Mouse (Mus musculus): Measurements from ENCODE around the gene Cdkal1.

The Cdkal1 gene

DNA sequence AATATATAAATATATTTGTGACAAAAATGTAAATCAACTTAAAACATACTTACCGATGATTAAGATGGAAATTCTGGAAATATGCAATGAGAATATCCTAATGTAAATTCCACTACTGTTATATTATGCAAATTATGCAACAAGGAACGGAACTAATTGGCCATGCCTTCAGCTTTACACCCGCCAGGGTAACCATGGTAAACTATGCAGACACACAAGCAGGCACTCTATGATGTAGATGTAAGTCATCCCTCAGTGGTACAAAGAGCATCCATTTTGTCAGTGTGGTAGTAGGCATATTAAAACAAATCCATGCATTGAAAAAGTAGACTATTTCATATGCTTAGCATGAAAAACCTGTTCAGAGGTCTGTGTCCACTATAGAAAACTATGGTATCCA lies 276.9 kb downstream of the Cdkal1 start:
- DNase-seq (ENCODE audit: low spot score): no peak

DNA sequence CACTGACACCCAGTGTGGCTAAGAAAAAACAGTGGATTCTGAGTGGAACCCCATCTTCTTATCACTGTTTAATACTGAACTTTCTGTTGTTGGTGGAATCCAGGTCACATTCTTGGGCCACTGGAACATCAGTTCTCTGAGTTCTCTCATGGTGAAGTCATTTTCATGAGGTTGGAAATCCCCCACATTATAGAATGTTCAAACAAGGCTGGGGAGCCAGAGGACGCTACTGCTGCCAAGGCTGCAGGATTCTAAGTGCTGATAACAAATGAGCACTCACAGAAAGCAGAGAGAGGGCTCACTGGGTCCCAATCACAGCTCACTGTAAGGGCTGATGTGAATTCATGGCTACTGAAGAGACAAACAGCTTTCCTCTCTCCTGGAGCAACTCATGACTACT lies 280.7 kb downstream of the Cdkal1 start:
- DNase-seq (ENCODE audit: low spot score): peak; percentile 7

DNA sequence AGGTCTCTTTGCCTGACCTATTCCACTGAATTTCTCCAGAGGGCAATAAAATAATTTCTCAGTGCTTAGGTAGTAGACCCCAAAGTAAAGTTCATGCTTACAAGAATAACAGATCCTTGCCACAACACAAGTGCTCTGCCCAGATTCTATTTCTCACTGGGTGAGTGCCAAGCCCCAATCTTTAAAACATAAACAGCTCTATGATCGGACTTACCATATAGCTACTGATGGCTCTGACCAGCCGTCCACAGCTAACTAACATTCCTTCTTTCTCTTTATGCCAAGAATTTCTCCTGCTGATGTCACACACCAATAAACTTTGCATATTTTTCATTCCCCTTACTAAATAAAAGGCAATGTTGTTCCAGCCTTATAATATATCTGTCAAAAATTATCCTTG lies 283.0 kb downstream of the Cdkal1 start:
- no peak for DNase-seq (ENCODE audit: low spot score)

DNA sequence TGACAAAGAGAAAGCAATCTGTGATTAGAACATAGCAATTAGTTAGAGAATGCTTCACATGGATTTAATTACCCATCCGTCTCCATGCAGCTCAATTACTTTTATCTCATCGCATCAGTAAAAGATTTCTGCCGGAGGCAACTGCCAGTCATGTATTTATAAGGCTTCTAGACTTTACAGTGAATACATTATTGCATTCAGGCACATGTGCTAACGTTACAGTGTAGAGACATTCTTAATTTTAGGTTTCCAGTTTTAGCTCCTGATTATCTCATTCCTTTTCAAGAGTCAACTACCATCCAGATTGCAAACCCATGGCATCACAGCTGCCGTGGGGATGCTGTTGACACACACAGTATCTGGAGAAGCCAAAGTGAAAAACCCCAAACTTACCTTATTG lies 289.8 kb downstream of the Cdkal1 start:
- no peak for DNase-seq (ENCODE audit: low spot score)

DNA sequence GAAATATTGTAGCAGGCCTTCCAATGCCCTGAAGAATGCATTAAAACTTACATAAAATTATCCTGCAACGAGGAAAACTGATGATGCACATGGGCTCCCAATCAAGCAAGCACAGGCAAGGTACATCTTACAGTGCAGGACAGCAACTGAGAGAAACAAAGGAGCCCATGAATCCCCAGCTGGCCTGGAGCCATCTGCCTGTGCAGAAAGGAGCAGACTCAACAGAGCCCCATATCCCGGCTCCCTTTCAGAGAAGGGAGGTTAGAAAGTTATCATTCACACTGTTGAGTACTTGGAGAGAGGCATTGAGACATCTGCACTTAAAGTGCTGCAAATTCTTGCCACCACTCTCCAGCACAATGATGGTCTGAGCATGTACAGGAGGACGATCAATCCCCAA lies 296.3 kb downstream of the Cdkal1 start:
- DNase-seq (ENCODE audit: low spot score): no peak

DNA sequence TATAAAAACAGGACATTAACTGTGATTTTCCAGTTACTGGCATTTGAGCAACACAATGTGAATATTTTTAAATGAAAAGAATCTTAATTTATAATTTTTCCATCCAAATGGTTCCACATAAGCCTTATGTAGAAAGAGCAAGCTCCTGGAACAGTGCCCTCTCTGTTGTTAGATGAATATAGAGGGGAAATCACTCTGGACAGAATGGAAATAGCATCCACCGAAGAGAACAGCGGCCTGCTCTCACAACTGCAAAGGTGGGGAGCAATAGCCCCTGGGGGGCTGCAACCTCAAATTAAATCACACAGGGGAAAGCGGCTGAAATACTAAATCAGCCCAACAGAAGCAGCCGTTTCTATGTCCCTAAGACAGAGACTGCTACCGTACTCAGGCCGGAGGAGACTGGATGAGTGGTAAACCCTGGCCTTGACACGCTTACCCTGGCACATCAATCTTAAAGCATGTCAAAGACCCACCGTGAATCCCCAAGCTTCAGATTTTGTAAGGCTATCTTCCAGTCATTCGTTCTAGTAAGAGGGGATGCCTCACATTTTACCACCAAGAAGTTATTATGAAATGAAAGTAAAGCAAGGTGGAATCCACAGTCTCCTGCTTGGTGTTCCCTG lies 300.2 kb downstream of the Cdkal1 start:
- DNase-seq (ENCODE audit: low spot score): no peak

DNA sequence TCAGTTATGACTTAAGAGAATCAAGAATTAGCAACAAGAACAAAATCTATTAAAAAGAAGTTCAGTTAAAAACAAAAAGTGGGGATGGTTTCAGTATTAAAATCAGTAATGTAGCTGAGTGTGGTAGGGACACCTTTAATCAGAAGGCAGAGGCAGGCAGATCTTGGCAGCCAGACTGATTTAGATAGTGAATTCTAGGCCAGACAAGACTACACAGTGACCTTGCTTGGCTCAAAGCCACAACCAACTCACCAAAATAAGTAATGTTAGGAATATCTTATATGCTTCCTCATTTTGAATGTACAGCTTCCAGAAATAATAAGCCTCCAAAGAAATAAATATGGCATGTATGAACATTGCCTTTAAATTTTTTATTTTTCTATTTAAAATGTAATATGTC lies 301.7 kb downstream of the Cdkal1 start:
- no peak for DNase-seq (ENCODE audit: low spot score)

DNA sequence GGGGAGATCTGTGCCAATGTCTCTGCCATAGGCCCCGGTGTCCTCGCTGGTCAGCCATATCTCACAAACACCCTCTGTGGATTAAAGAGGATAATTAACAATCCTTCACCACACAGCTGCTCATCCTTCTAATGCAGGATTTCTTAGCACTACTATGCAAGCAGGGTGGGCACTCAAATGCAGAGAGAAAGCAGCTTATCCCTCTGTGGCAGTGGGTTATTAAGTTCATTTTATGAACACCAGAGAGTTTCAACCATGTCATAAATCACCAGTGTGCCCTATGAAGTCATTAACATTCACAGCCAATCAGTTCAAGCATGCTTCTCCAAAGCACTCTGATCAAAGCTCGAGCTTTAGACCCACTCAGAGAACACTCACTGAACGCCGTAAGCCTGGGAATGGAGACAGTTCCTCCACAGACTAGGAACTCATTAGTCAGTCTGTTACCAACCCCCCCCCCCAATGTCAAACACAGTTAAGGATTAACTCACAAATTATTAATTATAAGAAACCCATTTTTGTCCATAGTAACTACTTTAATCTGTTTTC lies 303.1 kb downstream of the Cdkal1 start:
- no peak for DNase-seq (ENCODE audit: low spot score)

DNA sequence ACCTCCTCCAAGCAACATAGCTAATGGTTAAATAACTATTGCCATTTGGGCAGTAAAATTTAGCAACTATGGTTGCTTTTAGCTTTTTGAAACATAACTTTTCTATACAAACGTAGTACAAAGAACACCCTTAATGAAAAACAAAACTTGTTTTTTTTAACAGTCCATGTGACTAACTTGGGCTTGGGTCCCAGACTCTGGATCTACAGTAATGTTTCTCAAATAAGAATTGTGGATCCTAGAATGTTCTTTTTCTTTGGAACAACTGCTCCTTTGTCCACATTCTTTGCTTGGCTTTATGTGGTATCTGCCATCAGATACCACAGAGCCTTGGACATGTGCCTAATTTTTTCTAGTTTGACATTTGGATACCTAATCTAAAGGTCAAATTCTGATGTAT lies 304.6 kb downstream of the Cdkal1 start:
- no peak for DNase-seq (ENCODE audit: low spot score)

DNA sequence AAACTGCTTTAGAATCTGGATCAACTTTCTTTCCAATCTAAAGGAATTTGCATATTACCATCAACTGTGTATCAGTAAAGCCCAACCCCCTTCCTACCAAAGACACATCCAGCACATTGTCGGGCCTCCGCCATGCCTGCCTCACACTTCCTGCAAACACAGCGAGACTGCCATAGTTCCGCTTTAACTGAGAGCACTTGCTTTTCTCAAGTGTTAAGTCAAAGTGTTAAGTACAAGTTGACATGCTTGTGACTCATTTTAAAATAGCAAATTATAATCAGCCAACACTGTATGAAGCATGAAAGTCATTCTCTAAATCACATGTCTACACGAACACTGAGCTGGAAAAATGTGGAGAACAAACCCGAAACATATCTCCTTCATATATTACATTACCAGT lies 305.3 kb downstream of the Cdkal1 start:
- no peak for DNase-seq (ENCODE audit: low spot score)

DNA sequence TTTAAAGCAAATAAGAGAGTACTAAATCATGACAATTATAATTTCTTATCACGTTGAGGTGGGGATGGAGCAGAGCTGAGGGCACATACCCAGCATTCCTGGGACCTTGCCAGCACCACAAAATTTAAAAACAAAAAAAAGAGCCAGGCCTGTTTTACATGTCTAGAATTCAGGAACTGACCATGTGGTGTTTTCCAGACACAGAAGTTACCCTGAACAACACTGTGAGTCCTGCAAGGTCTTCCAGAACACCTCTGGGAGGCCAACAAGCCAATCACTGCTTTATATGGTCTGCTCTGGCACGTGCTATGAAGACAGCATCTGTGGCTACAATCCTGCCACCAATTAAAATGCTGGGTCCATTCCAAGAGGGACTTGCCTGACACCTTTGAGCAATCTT lies 305.7 kb downstream of the Cdkal1 start:
- peak; percentile 12 for DNase-seq (ENCODE audit: low spot score)

DNA sequence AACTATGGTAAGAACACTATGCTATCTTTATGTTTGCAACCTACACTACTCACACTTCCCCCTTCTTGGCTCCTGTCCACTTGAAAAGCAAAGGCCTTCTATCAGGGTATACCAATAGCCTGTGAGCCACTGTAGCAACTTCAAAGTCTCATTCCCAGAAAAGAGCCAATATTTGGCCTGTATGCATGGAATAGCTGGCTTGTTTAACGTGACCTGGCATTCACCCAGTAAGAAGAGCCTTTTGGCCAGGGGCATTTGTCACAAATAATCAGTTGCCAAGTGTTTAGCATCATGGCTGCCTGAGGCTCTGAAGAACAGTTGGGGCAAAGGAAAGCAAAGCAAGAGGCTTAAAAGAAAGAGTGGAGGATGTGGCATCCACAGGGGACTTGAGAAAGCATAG lies 317.6 kb downstream of the Cdkal1 start:
- no peak for DNase-seq (ENCODE audit: low spot score)

DNA sequence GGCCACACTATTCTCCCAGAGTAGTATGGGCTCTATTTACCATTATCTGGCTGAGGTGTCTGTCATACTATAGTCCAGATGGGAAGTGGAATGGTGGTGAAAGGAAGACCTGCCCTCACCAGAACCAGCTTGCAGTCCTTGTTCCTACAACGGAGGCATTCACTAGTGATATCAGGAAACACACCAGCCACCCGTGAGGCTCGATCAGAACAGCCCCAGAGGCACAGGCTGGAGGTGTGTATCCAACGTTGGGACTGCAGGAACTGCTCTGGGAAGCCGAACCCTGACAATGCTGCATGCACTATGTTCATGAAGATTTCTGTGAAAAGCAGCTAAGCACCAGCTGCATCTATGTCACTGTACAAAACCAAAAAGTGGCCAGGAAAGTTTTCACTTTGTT lies 321.9 kb downstream of the Cdkal1 start:
- DNase-seq (ENCODE audit: low spot score): no peak

DNA sequence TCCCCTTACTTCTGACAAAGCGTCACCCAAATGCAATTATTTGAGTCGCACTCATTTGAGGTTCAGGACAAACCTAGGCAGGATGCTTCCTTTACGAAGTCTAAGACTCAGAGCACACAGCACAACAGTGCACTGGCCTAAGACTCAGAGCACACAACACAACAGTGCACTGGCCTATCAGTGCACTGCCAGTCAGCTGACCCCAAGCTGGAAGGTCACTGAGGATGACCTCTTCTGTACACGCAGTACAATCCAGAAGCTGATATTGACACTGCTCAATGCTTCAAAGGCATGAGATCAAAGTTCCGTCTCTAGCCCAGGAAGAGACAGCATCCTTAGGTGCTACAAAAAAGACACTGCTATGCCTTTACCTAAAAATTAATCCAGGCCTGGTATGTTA lies 327.1 kb downstream of the Cdkal1 start:
- DNase-seq (ENCODE audit: low spot score): no peak

DNA sequence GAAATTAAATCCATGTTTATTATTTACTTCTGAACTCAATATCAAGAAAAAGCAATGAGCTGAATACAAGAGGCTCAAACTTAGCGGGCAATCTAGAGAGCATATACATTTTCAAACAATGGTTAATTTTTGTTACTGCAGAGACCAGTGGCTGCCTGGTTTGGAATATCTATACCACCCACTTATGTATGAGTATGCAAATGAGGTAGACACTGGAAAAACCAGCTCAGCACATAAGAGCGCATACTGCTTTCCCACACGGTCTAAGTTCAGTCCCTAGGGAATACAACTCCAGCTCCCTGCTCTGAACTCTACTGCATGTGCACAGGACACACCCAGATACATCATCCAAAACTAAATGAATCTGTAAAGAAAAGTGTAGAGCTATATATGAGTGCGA lies 334.2 kb downstream of the Cdkal1 start:
- no peak for DNase-seq (ENCODE audit: low spot score)

DNA sequence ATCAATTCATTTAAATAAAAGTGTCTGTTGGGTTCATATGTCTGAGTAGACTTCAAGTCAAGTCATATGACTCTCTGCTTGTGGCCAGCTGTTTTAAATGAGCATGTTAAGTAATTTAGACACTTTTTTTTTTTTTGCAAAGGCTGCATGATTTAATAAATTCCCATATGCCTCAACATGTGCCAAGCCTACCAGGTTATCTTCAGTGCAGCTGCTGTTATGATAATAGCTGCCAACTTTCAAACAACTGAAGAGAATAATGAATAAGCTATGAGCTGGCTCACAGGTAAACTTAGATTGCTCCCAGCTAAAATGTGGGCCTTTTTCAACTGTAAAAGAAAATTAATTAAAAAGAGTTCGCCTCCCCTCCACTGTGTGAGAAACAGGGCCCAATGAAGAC lies 341.4 kb downstream of the Cdkal1 start:
- no peak for DNase-seq (ENCODE audit: low spot score)

DNA sequence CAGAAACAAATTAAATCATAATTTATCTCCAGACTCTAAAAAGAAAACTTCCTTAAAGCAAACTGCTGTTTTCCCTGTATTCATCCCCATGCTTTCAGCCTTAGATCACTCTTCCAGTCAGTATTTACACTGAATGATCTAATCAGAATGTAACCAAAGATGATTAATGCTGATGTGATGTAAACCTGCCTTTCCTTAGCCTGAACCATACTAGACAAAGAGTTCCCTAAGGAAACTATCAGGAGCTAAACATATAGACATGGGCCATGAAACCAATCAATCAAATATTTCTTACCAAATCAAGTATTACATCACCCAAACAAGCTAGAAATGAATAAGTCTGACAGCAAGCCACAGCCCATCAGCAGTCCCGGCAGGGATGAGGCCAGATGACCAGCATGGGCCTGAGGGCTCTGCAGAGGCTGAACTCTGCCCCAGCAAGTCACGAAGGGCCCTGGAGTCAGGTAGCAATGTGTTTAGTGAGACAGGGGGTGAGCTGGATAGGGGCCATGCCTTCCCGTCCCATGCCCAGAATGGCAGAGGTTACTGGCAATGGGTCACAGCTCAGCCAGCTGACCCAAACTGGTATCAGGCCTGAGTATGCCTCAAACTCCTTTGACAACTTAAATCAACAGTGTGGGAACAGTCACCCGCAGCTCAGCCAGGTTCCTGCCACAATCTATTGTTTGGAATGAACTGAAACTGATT lies 350.5 kb downstream of the Cdkal1 start:
- peak; percentile 12 for DNase-seq (ENCODE audit: low spot score)

DNA sequence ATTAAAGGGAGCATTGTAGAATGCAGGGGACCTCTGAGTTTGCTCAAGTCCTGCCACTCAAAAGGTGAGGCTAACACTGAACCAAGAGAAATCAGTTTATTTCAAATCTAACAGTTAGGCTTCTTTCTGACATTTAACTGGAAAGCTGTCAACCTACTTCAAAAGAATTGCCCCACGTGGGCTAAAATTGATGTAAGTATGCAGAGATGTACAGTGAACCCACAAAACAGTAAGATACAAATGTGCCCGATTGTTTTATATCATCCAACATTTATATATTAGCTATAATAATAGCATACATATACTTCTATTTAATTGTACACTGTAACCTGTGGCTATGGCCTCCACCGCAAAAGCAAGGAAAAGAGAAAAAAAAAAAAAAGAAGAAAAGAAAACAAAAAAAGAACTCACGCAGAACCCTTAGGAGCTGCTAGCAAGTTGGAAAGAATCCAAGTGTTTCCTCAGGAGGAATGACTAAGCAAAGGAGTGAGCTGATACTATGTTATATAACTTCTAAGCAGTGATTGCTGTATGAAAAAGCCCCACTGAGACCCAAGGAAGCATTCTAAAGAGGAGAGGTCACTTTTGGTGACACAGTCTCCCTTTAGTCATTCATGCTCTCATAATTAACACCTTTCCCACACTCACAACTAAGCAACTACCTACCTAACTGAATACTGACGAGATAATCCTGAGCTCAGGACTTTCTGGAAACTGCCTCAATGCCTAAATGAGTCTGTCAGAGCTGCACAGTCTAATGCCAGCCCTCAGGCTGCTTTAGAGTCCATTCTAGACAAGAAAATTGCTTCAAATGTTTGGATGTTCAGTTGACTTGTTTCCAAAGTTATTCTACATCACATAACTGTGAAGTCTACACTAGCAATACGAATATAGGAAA lies 352.1 kb downstream of the Cdkal1 start:
- peak; percentile 74 for DNase-seq (ENCODE audit: low spot score)

DNA sequence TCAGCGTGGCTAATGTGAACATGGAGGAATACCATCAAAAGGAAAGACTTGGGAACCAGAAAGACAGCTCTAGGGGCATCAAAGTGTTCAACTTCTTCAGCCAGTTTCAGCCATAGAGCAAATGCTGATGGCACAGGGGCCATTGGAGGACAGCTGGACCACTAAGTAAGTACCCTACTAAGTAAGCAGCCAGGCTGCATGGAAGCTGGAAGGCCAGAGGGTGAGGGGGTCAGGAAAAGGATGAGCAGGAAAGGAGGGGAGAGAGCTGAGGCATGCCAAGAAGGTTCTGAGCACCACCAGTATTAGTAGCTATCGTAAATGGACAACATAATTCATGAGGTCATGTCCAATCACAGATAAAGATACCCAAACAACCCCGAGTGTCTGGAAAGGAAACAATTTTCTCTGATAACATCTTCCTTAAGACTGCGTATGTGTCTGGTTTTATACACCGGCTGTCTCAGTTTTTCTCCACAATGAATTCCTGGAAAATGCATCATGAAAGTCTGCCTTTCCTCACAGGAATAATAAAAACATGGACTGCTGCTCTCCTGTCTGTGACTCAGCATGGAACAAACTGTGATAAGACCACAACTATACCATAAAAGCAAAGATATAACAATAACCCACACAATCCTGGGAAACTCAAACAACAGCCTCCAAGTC lies 352.9 kb downstream of the Cdkal1 start:
- no peak for DNase-seq (ENCODE audit: low spot score)

DNA sequence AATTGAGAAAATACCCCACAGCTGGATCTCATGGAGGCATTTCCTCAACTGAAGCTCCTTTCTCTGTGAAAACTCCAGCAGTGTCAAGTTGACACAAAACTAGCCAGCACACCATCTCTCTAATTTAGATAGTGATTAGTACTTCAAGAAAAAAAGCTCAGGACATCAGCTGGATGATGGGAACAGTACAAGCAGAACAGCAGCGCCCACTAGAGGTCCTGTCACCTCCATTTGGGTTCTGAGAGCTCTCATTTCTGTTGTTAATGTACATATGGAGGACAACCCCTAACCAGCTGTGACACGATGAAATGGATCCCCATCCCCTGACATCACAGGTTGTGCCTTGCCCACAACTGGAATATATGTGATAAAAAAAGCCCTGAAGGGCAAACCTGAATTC lies 354.3 kb downstream of the Cdkal1 start:
- DNase-seq (ENCODE audit: low spot score): no peak

DNA sequence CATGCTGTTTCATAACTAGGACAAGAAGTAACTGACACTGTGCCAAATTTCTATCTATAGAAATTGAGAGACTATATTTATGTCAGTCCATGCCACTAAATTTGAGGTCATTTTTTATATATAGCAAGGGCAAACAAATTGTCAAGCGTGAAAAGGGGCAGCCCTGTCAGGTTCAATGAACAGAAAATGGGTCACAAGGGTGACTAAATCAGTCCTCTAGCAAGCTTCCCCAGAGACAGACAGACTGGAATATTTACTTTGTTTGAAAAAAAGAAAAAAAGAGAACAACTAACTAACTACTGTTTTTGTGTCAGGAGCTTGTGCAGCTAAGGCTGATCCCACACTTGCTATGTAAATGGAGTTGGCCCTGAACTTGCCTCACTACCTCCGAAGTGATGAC lies 355.7 kb downstream of the Cdkal1 start:
- no peak for DNase-seq (ENCODE audit: low spot score)

DNA sequence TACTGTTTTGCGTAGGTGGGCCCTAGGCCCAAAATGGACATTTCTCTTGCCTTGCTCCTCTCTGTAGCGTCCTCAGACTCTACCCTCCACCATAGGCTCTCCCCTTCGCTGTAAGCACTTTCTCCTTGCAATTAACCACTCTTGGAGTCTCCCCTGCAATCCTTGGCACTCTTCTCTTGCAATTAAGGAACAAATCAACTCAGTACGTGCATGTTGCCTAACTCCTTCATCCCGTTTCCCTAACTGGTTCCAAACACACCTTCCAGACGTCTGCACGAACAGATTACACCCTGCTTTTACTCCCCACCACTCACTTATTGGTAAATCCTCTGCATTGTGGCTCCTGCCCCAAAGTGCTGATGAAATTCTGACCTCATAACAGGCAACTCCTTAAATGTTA lies 358.2 kb downstream of the Cdkal1 start:
- no peak for DNase-seq (ENCODE audit: low spot score)
